Mouse (Mus musculus): ENCODE results near the gene Trim80.
"Not testable (repeated sequence)": the region's sequence is repeated elsewhere in the genome, so short reads cannot be mapped to it uniquely, and the experiment has no call there.

Trim80 gene

DNA sequence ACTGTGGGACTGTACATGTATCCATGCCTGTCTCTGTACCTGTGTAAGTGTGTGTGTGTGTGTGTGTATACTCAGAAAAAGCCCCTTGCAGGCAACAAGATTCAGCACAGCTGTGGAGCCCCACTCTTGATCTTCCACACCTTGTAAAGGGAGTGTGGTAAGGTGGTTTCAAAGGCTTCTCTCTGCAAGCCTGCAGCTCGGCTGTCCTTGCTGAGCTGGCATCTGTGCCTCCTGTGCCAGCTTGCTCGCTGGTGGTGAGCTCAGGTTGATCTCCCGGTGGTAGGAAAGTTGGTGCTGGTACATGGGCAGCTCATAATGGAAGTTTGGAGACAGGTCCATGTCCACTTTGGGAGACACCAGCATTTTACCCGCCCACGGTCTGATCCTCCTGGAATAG is 21.5 kb downstream of the Trim80 start:
- no peak for DNase-seq (ENCODE audit: low spot score in 2 of 2)

- no peak for DNase-seq (ENCODE audit: low spot score in 2 of 2)
These were observed 22.0 kb downstream of the Trim80 start, which contains the start of gene Slc16a5 for GRCm38 (mm10) chr11:115462243-115462891. Gene Slc16a5, plus strand, starts transcription at chr11:115462474.

DNA sequence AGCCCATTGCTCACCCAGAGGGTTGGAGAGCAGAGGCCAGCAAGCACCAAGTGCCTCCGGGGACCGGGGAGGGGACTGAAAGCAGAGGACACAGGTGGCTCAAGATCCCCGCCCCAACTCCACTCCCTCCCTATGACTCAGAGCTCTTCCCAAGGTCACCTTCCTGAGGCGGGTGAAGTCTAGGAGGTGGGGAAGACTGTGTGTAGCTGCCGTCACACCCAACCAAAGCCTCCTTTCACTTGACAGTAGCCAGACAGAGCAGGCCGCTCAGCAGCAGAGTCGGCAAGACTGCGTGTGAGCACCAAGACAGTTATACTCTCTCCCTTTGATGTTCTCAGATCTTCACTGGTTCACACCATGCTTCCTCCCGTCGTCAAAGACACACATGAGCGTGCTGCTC is 23.1 kb downstream of the Trim80 start:
- DNase-seq (ENCODE audit: low spot score in 2 of 2): no peak

DNA sequence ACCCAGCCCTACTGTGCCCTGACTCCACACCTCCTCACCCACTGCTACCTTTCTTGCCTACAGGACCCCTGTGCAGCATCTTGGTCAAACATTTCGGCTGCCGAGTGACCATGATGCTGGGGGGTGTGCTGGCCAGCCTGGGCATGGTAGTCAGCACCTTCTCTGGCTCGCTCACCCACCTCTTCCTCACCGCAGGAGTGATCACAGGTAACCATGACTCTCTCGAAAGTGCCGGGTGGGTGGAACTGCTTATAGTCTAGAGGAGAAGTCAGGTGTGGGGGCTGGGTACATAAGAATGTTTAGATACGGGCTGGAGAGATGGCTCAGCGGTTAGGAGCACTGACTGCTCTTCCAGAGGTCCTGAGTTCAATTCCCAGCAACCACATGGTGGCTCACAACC is 24.5 kb downstream of the Trim80 start:
- no peak for DNase-seq (ENCODE audit: low spot score in 2 of 2)

GRCm38 (mm10) chr11:115467217-115467618 is 26.9 kb downstream of the Trim80 start:
- DNase-seq (ENCODE audit: low spot score in 2 of 2): no peak

DNA sequence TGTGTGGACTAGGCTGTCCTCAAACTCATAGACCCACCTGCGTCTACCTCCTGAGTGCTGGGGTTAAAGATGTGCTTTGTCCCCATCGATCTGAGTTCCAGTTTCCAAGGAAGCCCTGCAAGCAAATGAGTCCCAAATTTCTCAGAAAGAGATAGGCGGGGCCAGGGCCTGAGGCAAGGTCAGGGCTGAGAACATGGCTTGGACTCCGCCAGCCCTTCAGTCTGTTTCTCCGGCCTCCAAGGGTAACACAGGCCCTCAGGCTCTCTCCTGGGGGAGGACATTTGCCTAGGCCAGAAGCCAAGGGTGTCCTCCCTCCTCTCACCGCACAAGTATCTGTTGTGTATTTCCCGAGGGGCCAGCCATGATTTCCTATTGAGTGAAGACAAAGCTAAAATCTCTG is 31.8 kb downstream of the Trim80 start:
- DNase-seq (ENCODE audit: low spot score in 2 of 2): no peak

DNA sequence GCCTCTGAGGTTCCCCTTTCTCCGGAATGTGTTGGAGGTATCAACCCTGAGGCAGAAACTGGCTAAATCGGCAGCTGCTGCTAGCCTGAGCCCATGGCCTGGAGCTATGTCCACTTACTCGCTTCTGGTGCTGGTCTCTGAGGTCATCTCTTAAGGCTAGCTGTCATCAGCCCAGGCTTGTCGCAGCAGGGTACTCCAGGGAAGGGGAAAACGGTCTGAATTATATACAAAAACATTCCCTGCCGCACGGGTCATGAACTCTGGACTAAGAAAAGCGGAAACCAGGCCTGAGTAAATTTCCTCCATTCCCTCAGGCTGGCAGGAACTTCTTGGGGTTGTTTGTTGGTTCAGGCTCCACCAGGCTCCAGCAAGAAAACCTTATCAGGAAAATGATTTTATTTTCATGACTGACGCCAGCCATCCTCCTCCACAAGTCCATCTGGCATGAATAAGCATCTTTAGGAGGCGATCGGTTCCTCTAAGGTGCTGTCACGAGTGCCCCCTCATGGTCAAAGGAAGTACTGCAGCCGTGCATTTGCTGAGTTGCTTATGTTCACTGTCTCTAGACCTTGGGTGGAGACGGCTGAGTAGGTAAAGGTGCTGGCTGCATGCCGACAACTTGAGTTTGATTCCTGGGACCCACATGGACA is 33.4 kb downstream of the Trim80 start:
- DNase-seq (ENCODE audit: low spot score in 2 of 2): peak; percentile 89 to 91

- peak; percentile 91 to 94 for DNase-seq (ENCODE audit: low spot score in 2 of 2)
These were observed 34.8 kb downstream of the Trim80 start, which contains the start of gene Armc7 for GRCm38 (mm10) chr11:115475025-115475757. Gene Armc7, plus strand, starts transcription at chr11:115475667.

- no peak for DNase-seq (ENCODE audit: low spot score in 2 of 2)
These were observed 35.5 kb downstream of the Trim80 start for GRCm38 (mm10) chr11:115475758-115476237.

DNA sequence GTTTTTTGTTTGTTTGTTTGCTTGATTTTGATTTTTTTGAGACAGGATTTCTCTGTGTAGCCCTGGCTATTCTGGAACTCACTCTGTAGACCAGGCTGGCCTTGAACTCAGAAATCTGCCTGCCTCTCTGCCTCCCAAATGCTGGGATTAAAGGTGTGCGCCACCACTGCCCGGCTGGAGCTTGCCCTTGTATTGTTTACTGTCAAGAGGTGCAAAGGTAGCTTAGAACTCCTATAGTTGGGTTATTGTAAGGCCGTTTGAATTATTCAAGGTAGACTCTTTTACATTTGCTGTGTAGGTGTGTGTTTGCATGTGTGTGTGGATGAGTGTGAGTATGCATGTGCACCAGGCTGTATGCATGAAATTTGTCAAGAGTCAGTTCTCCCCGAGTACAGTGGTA is 36.3 kb downstream of the Trim80 start:
- DNase-seq (ENCODE audit: low spot score in 2 of 2): not testable (repeated sequence)

- not testable (repeated sequence) for DNase-seq (ENCODE audit: low spot score in 2 of 2)
These were observed 37.0 kb downstream of the Trim80 start for GRCm38 (mm10) chr11:115477388-115477787.

- no peak for DNase-seq (ENCODE audit: low spot score in 2 of 2)
These were observed 38.1 kb downstream of the Trim80 start for GRCm38 (mm10) chr11:115478296-115478938.

DNA sequence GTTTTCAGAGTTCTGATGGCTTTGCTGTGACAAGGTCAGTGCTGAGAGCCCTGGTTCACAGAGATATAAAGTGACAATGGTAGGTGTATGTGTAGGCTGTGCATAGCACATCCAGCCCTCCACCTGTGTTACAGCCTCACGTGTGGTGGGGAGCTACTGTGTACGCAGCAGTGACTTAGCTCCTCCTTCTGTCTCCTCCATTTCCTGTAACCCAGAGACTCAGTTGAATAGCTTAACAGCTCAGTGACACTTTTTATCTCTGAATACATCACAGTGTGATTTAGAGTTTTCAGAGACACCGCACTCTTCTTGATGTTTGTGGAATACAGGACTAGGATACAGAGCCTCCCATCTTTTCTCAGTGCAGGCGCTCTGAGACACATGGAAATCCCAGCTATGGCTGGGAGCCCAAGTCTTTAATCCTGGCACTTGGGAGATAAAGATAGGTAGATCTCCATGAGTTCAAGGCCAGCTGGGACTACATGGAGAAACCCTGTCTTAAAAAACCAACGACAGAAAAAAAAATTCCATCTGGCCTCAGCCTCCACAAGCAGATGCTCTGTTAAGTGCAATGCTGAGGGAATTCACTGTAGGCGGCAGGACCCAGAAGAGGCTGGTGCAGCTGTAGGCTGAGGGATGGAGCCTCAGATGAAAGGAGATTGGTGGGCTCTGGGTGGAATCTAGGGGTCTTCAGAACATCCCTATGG is 41.4 kb downstream of the Trim80 start:
- no peak for DNase-seq (ENCODE audit: low spot score in 2 of 2)

- DNase-seq (ENCODE audit: low spot score in 2 of 2): no peak
These were observed 42.9 kb downstream of the Trim80 start for GRCm38 (mm10) chr11:115483278-115483677.

- DNase-seq (ENCODE audit: low spot score in 2 of 2): peak in 1 of 2 experiments; percentile 77
These were observed 43.4 kb downstream of the Trim80 start for GRCm38 (mm10) chr11:115483726-115484125.

DNA sequence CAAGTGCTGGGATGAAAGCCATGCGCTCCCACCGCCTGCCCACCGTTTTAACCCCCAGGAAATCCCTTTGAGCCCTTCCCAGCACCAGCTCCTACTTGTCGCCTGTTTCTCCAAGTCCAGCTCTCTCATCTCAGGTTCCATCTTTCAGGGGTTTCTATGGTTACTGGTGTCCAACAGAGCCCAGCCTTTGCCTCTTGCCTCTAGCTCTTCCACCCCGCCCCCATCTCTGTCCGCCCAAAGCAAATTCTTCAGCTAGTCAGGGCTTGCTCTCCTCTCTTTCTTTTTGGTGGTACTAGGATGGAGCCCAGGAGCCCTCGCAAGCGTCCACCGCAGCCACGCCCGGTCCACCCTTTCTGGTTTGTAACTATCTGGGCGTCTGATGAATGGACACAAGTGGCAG is 44.8 kb downstream of the Trim80 start:
- no peak for DNase-seq (ENCODE audit: low spot score in 2 of 2)

DNA sequence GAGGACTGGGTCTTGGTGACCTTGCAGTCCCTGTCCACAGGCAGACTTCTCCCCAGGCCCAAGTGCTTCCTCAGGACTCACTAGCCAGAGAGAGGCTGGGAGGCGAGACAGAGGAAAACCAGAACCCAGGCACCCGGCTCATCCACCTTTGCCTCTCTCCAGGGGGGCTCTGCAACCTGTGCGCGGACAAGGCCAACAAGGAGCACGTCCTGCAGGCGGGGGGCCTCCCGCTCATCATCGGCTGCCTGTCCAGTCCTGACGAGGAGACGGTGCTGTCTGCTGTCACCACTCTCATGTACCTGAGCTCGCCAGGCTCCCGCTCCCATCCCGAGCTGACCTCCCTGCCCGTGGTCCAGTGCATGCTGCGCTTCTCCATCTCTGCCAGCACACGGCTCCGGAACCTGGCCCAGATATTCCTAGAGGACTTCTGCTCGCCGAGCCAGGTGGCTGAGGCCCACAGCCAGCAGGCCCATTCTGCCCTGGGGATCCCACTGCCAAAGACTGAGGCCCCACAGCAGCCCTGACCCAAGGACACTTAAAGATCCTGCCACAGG is 48.3 kb downstream of the Trim80 start:
- DNase-seq (ENCODE audit: low spot score in 2 of 2): no peak

- no peak for DNase-seq (ENCODE audit: low spot score in 2 of 2)
These were observed 50.4 kb downstream of the Trim80 start for GRCm38 (mm10) chr11:115490441-115491355.

DNA sequence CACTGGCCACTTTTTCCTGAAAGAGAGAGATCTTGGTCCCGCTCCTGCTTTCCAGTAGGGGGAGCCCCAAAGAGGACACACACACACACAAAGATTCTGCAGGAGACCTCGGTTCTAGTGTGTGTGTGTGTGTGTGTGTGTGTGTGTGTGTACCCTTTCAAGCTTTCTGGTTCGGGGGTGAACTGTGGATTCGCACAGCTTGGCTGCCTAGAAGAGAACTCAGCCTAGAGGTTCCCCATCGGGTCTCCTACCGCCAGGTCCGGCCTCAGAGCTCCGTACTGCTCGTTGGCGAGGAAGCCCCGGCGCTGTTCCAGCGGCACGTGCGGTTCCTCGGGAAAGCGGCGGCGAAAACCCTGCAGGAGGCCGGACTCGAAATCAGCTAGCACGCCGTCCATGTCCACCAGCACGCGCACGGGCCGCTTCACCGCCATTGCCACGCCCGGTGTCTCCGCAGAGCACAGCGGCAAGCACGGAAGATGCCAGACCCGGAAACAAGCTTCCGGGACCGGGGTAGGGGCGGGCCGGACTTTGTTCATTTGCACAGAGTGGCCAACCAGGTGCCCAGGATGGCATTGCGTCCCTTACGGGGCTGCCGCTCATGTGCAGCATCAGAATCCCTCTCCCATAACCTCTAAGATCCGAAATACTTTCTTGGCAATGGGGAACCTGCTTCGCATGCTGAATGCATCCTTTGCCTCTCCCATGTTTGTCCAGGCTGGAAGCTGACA is 51.2 kb downstream of the Trim80 start, which contains the start of gene Nt5c:
Gene Nt5c, minus strand, starts transcription at position 507 of the 728 bp plus-strand sequence.
- DNase-seq (ENCODE audit: low spot score in 2 of 2): peak; percentile 75 to 78

All from frontal cortex, postnatal 10 days (tissue).